Mouse (Mus musculus) right cerebral cortex, postnatal 25 days (tissue): ENCODE data around the gene Tbx6.
"Not testable (repeated sequence)": the region's sequence is repeated elsewhere in the genome, so short reads cannot be mapped to it uniquely, and the experiment has no call there.

Experiments used
- DNase-seq: peaks from one replicate; pipeline ENCODE4 v3.0.0; 2022

Tbx6 gene

DNA sequence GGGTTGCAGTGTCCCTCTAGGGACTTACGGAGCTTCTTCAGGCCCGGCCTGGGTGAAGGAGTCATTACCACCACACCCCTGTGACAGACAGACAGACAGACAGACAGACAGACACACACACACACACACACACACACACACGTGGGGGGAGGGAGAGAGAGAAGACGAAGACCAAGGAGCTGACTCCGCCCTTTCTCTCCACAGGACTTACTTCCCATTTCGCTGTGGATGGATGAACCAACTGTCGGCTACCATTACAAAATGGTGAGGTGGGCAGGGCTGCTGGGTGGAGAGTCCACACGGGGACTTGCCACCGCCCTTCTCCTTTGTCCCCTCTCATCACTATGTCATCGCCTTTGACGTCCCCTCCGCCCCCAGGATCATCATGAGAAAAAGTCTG, 10.5 kb upstream of the Tbx6 start:
- DNase-seq = no peak

DNA sequence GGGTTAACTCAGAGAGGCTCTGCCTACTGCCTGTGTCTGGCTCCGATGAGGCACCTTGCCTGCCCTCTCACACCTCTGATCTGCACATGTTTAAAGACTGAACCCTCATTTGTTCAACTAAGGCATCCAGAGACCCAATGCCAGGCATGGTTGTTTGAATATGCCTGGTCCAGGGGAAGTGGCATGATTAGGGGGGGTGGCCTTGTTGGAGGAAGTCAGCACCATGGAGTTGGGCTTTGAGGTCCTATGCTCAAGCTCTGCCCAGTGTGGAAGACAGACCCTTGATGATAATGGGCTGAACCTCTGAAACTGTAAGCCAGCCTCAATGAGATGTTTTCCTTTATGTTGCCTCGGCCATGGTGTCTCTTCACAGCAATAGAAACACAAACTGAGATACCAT, 7.9 kb upstream of the Tbx6 start:
- no peak for DNase-seq

DNA sequence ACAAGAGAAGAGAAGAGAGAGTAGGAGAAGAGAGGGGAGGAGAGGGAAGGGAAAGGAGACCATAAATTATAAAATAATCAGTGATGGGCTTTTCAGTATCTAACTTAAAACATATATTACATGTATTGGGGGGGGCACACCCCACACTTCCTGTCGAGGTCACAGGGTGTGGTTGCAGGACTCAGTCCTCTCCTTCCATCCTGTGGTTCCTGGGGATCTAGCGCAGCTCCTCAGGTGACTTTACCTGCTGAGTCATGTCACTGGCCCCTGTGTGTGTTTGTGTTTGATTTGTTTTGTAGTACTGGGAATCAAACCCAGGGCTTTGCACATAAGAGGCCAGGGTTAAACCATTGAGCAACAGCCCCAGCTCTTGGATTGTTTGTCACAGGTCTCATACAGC, 6.8 kb upstream of the Tbx6 start:
- DNase-seq = no peak

DNA sequence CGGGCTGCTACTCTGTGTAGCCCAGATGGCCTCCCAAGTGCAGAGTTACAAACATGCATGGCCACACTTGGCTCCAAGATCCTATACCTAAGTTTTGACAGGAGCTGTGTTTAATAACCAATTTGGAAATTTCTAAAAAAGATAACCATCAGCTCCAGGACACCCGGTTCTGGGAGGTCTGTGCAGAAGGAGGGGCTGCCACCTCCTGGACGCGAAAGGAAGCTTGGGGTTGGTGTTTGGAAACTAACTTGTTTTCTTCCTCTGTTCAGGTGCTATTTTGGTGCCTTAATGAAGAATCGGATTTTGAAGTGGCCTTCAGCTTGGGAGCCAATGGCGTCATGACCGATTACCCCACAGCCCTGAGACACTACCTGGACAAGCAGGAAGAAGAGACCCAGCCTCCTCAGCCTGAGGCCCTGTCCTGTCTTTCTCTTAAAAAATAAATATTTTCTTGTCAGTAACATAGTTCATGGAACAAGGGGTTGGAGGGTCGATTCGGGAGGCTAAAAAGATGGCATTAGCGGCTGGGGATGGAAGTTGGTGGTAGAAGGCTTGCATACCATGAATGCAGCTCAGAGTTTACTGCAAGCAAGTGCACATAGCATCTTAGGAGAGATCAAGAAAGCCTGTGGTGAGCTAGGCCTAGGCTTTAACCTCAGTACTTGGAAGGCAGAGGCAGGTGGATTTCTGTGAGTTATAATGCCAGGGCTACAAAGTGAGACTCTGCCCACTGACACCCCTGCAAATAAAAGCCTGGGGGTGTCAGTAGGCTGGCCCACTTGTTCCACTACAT, 5.9 kb upstream of the Tbx6 start:
- DNase-seq = no peak

DNA sequence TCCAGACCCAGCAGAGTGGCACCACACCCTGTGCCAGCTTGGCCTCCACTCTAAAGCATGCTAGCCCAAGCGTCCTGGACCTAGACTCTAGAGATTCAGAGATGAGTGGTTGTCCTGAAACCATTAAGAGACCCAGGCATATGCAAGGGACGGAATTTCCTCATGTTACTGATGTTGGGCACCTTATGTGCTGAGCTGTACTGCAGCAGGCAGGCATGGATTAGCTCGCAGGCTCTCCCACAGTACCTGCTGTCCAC, 5.4 kb upstream of the Tbx6 start:
- no peak for DNase-seq

DNA sequence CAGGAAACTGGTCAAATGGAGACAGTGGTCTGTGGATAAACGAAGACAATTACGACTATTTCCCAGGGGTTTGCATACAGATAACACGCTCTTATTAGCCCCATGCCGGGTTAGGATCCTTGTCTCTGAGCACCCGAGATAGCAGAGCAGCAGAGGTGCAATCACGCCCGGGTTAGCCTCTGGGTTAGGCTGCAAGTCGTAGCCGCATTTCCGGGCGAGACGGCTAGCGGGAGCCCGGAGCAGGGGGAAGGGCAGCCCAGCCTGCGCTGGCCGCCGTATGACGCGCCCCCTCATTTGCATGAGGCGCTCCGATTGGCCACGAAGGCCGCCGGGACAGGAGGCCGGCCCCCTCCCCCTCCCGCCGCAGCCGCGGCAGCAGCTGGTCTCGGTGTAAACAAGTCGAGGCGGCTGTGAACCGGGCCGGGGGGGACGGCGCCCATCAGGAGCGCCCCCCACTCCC, 4.7 kb upstream of the Tbx6 start, which contains the start of gene Ypel3:
Gene Ypel3, plus strand, starts transcription at position 358 of the 460 bp plus-strand sequence.
- peak; percentile 96 for DNase-seq

DNA sequence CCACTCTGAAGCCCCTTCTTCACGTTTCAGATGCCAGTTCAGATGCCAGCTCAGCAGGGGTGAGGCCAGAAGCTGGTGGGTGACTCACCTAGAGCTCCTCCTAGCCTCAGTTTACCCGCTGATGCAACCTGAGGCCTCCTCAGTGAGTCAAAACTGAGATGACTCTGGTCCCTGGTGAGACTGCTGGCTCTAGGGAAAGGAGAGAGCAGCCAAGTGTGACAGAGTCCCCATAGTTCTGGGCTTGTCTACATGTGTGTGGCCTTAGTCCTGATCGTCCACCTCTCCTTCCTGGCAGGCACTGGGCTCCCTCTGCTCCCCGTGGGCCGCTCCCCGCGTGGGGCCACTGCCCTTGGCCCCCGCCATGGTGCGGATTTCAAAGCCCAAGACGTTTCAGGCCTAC, 3.8 kb upstream of the Tbx6 start:
- peak; percentile 34 for DNase-seq

DNA sequence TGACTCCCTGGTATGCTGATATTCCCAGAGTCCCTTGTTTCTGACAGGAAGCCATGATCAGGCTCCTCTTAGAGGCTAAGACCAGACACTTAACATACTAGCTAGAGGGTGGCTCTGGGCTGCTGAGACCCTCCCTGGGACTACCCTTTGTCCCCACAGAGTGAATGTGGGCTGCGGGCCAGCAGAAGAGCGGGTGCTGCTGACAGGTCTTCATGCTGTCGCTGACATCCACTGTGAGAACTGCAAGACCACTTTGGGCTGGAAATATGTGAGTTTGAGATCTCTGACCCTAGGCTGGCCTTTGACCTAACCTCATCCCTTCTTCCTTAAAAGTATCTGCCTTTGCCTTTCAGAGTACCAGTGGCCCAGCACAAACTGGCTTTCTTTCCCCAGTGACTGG, 3.1 kb upstream of the Tbx6 start:
- DNase-seq = no peak

DNA sequence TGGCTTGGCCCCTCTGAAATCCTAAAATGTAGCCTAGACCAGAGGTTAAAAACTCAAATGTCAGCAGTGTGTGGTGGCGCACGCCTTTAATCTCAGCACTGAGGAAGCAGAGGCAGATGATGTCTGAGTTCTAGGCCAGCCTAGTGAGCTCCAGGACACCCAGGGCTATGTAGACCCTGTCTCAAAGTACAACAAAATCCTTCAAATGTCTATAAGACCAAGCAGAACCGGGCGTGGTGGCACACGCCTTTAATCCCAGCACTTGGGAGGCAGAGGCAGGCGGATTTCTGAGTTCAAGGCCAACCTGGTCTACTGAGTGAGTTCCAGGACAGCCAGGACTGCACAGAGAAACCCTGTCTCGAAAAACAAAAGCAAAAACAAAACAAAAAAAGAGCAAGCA, 2.2 kb upstream of the Tbx6 start:
- DNase-seq = not testable (repeated sequence)

DNA sequence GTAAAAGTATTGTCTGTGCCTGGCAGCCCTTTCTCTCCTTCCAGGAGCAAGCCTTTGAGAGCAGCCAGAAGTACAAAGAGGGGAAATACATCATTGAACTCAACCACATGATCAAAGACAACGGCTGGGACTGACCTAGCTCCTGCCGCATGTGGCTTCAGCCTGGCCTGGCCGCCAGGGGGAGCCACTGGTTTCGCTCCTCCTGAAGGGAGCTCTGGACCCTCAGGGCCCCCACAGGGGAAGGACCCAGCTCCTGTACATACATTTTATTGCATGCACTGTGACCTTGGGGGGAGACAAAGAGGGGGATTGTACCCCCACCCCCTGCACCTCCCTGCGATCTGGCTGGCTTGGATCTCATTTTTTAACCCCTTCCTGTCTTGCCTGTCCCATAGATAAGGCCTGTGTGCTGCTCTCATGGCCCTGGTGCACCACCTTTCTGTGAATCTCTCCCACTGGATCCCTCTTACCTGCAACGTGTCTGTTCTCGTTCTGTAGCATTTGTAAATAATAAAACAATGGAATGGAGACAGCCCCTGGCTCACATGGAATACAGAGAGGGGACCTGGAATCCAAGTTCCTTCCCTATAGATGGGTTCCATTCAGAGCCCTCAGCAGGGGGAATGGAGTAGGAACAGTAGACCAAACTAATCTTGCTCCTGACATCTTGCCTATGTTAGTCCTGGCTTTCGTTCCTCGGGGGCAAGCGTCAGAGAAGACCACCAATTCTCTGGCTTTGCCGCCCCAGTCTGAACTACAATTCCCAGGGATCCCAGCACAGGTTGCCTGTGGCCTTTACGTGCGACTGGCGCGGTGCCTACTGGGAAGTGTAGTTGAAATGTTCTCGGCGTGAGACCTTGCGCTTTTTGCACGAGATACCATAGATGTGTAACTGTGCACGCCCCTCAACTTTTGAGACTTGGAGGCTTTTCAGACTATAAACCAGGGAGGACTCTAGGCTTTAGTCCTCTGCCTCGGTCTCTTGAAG, 1.0 kb upstream of the Tbx6 start:
- DNase-seq = peak; percentile 83

DNA sequence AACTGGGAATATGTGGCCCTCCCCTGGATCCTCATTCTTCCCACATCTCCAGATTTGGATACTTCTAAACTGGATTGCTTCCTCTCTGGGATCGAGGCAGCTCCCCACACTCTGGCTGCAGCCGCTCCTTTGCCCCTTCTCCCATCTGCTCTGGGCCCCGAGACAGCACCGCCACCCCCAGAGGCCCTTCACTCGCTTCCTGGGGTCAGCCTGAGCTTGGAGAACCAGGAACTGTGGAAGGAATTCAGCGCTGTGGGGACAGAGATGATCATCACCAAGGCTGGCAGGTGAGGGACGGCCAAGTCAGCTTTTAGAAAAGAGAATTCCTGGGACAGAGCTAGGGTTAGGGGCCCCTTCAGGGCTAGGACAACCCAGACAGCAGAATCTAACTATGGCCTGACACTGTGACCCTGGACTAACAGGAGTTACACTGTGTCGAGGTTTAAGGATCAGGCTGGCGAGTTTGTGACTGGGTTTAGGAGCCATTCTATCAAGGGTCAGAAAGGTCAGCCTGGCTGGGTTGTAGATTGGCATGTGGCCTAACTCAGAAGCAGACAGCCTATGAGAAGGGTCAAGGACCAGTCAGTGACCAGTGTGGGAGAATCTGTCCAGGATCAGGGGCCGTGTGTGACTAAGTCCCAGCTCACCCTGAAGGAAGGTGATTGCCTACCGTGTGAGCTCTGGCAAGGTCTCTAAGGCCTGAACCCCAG, 533 bp downstream of the Tbx6 start:
- DNase-seq = no peak

DNA sequence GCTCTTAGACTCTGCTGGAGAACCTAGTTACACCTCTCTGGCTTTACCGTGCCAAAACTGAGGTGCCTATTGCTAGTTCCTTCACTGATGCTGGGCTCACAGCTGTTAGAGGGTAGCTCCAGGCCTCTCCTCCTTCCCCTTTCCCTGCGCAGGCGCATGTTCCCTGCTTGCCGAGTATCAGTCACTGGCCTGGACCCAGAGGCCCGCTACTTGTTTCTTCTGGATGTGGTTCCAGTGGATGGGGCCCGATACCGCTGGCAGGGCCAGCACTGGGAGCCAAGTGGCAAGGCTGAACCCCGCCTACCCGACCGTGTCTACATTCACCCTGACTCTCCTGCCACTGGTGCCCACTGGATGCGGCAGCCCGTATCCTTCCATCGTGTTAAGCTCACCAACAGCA, 1.4 kb downstream of the Tbx6 start:
- DNase-seq = no peak

DNA sequence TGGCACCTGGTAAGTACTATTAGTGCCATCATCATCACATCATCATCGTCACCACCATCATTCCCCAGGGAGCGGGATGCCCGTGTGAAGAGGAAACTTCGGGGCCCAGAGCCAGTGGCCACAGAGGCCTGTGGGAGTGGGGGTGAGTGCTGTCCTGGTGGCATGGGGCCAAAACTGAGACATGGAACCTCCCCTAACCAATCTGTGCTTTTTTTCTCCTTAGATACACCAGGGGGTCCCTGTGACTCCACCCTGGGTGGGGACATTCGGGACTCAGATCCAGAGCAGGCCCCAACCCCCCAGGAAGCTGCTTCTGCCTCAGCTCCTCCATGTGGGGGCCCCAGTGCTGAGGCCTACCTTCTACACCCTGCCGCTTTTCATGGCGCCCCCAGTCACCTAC, 3.2 kb downstream of the Tbx6 start:
- no peak for DNase-seq

DNA sequence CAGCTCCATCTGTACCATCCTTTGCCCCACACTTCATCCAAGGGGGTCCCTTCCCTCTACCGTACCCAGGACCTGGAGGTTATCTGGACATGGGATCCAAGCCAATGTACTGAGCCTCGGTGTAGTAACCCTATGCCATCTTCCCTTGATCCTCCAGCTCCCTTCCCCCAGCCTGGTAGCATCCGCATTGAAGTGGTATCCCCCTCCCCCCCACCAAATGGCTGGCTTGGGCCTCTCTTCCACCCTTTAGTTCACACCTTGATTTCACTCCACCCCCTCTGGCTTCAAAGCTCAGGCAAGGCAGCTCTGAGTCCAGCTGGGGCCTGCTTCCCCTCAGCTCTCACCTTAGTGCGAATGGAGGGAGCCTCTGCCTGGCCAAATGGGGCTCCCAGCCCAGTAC, 3.8 kb downstream of the Tbx6 start:
- DNase-seq = no peak

DNA sequence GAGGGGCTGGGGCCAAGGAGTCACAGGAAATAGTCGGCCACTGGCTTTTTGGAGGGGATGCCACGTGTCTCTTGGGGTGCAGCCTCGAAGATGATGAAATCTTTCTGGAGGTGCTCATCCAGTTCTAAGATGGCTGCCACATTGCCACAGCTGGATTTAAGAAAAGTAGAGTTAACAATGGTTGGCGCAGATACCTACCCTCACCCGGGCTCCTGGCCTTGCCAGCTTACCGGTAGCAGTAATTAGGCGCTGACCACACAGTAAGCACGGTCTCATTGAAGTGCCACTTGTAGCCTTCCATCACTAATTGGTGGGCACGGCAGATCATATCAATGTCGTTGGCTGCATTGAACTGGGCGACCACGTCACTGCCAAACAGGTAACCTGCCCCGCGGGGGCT, 4.9 kb downstream of the Tbx6 start:
- no peak for DNase-seq

DNA sequence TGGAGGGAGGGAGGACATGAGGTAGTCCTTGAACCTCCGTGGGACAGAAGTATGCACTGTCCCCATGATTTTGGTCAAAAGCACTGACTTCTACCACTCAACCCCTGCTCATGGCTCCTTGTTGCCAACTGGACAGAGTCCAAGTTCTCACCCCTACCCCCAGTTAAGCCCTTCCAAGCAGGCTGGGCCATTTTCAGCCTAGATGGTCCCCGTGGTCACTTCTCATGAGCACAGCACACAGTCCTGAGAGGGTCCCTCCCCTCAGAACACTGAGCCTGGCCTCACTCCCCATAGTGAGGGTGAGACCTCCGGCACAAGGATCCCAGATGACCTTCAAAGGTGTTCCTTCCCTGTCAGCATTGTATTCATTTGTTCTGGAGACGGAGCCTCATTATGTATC, 7.9 kb downstream of the Tbx6 start:
- DNase-seq = no peak

DNA sequence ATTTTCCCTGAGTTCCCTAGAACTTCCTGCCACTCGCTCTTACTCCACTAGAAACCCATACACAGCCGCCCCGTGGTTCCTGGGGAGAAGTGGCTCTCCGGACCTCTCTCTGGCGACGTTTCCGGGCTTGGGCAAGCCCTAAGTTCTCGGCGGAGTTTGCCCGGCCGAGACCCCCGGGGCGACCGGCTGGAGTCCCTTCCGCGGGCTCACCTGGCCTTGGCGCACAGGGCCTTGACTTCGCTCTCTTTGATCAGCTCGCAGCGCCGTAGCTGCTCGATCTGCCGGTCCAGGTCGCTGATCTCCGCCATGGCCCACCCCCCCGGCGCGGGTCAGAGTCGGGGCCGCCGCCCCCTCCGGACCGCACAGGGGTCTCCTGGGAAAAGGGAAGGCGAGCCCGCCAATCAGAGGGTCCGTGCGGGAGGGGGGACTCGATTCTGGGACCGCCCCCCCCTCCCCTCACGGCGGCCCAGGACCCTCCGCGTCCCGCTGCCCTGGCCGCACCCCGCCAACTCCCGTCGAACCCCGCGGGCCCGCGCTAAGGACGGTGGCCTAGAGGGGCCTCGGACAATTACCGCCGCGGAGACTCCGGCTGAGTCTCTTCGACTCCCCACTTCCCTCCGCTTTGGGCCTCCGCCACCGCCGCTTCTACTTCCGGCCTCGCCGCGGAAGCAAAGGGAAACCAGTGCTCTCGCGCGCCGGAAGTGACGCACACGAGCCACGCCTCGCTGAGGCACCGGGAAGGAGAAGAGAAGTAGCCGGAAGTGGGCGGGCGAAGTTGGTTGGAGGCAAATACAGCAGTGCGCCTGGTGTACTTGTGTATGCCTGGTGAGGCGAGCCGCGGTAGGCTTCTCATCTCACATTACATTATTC, 10.8 kb downstream of the Tbx6 start, which contains the start of gene Ppp4c:
Gene Ppp4c, minus strand, starts transcription at position 646 of the 870 bp plus-strand sequence.
- peak; percentile 97 for DNase-seq

DNA sequence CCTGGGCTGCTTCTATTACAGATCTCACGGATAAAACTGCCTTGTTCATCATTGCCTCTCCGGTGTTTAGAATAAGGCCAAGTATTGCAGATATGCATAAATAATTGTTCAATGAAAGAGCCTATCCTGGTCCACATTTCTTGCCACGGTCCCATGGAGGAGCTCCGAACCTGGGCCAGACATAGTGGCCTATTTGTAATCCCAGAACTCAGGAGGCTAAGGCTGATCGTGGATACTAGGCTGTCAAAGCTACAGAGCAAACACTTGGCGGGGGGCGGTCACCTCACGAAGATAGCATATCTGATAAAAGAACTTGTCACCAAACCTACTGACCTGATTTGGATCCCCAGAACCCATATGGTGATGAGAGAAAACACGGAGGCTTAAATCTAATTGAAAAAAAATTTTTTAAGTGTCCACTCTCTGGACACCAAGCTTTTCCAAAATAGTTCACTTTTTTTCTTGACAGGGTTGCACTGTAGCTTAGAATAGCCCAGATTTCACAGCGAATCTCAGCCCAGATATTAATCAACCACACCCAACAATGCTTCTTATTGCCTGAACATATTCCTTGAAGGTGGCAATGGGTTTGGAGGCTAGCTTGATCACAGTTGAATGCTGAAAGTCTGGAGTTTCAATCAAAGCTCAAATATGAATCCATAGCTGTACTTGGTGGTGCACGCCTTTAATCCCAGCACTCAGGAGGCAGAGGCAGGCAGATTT, 11.6 kb downstream of the Tbx6 start:
- DNase-seq = no peak

DNA sequence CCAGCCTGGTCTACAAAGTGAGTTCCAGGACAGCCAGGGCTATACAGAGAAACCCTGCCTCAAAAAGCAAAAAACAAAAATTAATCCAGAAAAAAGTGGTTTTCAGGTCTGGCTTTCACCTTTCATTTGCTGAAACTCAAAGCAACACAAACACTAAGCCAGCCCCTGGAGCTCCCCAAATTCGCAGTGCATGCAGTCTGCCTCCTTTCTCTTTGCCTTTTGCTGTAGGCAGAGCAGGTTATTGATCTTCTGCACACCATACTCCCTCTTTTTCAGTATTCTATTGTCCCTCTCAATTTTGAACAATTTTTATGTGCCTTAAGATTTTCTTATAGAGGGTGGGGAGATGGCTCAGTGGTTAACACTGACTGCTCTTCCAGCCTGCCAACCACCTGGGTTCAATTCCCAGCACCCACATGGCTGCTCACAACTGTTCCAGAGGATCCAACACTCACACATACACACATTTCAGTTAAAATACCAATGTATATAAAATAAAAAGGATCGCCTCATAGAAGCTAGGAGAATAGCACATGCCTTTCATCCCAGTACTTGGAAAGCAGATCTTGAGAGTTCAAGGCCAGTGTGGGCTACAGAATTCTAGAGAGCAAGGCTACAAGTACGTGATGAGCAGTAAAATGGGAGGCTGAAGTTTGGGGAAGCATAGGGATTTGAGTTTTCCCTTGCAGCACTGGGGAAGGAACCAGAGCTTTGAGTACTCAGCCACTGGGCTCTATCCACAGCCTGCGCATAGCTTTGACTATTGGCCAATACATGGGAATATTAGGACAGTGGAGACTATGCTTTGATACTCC, 12.4 kb downstream of the Tbx6 start:
- no peak for DNase-seq

DNA sequence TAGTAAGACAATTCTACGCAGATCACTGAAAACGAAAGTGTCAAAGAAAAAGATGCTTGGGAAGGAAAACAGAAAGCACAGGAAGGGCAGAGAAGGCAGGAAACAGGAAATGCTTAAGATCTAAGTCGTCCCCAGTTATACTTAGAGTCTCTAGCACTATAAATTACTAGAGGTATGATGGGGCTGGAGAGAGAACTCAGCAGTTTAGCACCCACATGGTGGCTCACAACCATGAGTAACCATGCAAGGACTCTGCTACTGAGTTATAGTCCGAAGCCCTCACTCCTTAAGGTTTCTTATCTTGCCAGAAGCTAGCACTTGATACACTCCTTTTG, 13.0 kb downstream of the Tbx6 start:
- DNase-seq = no peak
